Comparison of ENCODE assay signal across 9 mouse cellular contexts in genomic region chr1:162299558-162300319, GRCm38 (mm10).
DNase-seq lines count a peak whose midpoint lies in the region; ATAC-seq and TF ChIP-seq lines count a peak whose summit lies in the region.
"Had no signal": no experiment of that assay in that cellular context is flagged by ENCODE, and none has a peak within 500 bp of the region (broad histone marks: within the 10 kb centered on the region; RNA-seq: fewer than 3 reads in every experiment).

No protein-coding gene starts in this region.

- TF ChIP-seq CTCF in embryonic fibroblast, embryonic 13.5 days (IDR thresholded peaks at IDR 0.05; ENCODE audit: borderline replicate concordance, insufficient read depth, low read length), result no peak

- intact Hi-C loops in left cerebral cortex, postnatal 36 days (cut with DNase I), result no loop called here

- peak; percentile 39; the same call in 1 of the 2 replicates for TF ChIP-seq POLR2A in embryonic fibroblast, embryonic 13.5 days (IDR thresholded peaks at IDR 0.05; ENCODE audit: low read depth, low read length)

- ATAC-seq in midbrain, embryonic 11.5 days (ENCODE audit: low FRiP score), result no peak
- ATAC-seq in erythroblast, adult 5-6 weeks (replicated peaks; ENCODE audit: low FRiP score, poor library complexity, severe bottlenecking), result no peak

- no peaks in the 10 kb centered on the region for H3K36me3 ChIP-seq in midbrain, embryonic 11.5 days (ENCODE audit: control insufficient read depth, insufficient read depth, low read length)

- no peaks in the 10 kb centered on the region for H3K9me3 ChIP-seq in midbrain, embryonic 11.5 days (ENCODE audit: control insufficient read depth, low read length)

- H3K27ac ChIP-seq in embryonic fibroblast, embryonic 13.5 days (ENCODE audit: insufficient read depth, low read length), result peak overlapping the region; percentile 55
- H3K27ac ChIP-seq in midbrain, embryonic 11.5 days (ENCODE audit: low read depth, low read length), result no peak overlapping the region

- no peak overlapping the region for H3K4me3 ChIP-seq in embryonic fibroblast, embryonic 13.5 days (ENCODE audit: insufficient read depth, low read length)
- H3K4me3 ChIP-seq in midbrain, embryonic 11.5 days (ENCODE audit: low read depth, low read length), result no peak overlapping the region

- 86% methylated on average over 12 of the region's 12 CpGs for WGBS in midbrain, embryonic 11.5 days

- H3K9ac ChIP-seq in midbrain, embryonic 11.5 days (ENCODE audit: low read length), result no peak overlapping the region

- peak; percentile 35 for DNase-seq in kidney, adult 18-20 months
- DNase-seq in kidney, postnatal 4 days, result no peak
- DNase-seq in NIH3T3 (ENCODE audit: low read depth), result peak; percentile 88
- peak; percentile 25 to 39 for DNase-seq in left cerebral cortex, postnatal 36 days (ENCODE audit: low spot score in 2 of 2)
- no peak for DNase-seq in midbrain, embryonic 11.5 days (ENCODE audit: low spot score, missing footprints)
- DNase-seq in c-Kit-positive CD71-positive TER-119-positive erythroid progenitor cells, embryonic 14.5 days (ENCODE audit: low spot score), result no peak
- DNase-seq: thymus, postnatal 4 days had no signal

- H3K4me1 ChIP-seq in embryonic fibroblast, embryonic 13.5 days (ENCODE audit: control insufficient read depth, insufficient read depth, low read length), result no peaks in the 10 kb centered on the region; the same call in 1 of the 2 replicates
- no peaks in the 10 kb centered on the region for H3K4me1 ChIP-seq in midbrain, embryonic 11.5 days (ENCODE audit: control insufficient read depth, insufficient read depth, low read length)

- H3K4me2 ChIP-seq in midbrain, embryonic 11.5 days, result no peak overlapping the region

- H3K27me3 ChIP-seq in midbrain, embryonic 11.5 days (ENCODE audit: control insufficient read depth, insufficient read depth, low read length), result no peaks in the 10 kb centered on the region

Comparison
In these comparisons a context has a peak if more than half of its experiments do, and no peak if none do; other contexts are left out.
1. DNase-seq: peak in kidney, adult 18-20 months (single experiment), NIH3T3 (single experiment) and left cerebral cortex, postnatal 36 days (2 of 2); none in kidney, postnatal 4 days (0 of 2), midbrain, embryonic 11.5 days (single experiment) and c-Kit-positive CD71-positive TER-119-positive erythroid progenitor cells, embryonic 14.5 days (single experiment).